Mouse (Mus musculus): ENCODE results near the gene Prkag2.

DNA sequence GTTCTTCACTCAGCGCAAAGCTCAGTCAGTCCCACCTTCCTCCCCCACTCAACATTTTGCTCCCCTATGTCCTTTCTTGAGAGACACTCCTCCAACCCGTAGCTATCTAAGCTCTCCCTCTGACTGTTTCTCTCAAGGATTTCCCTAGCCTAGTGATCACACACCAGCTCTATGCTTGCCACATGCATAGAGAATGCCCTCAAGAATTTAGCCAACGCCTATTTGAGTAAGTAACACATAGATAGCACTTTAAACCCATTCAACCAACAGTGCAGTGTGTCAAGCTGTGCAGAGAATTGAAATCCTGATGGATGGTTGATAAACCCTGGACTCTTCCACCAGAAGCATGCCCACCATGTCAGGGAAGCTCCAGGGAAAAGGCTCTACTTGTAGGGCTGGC is 268.5 kb downstream of the Prkag2 start:
- TF ChIP-seq CTCF (IDR thresholded peaks at IDR 0.05; ENCODE audit: control insufficient read depth, insufficient read depth, low read length) (no peak), POLR2A (IDR thresholded peaks at IDR 0.05; ENCODE audit: borderline replicate concordance, control insufficient read depth, low read depth, low read length) (no peak)

Data from bone marrow, adult 2 months (tissue).